ENCODE assay signal across 13 mouse cellular contexts in genomic region chr13:101757801-101758422, GRCm38 (mm10). TPM values are rescaled to one million over a fixed set of nuclear protein-coding genes. Genes with fewer than 3 reads are reported as not detected.
DNase-seq lines count a peak whose midpoint lies in the region; ATAC-seq and TF ChIP-seq lines count a peak whose summit lies in the region.
"Had no signal": no experiment of that assay in that cellular context is flagged by ENCODE, and none has a peak within 500 bp of the region (broad histone marks: within the 10 kb centered on the region; RNA-seq: fewer than 3 reads in every experiment).

No protein-coding gene starts in this region.

- no peak overlapping the region for H3K4me3 ChIP-seq in layer of hippocampus, adult 2 months
- no peak overlapping the region for H3K4me3 ChIP-seq in heart, embryonic 11.5 days (ENCODE audit: low read depth, low read length)
- H3K4me3 ChIP-seq in olfactory bulb, adult 2 months (ENCODE audit: insufficient read depth, low read depth, low read length) = no peak overlapping the region
- H3K4me3 ChIP-seq in intestine, postnatal 0 days (ENCODE audit: low read depth, low read length) = no peak overlapping the region
- H3K4me3 ChIP-seq: embryonic facial prominence, embryonic 15.5 days; lung, embryonic 15.5 days; neural tube, embryonic 15.5 days had no signal

- H3K27ac ChIP-seq in layer of hippocampus, adult 2 months = peak overlapping the region; percentile 23; the same call in 1 of the 2 replicates
- peak overlapping the region; percentile 7; the same call in 1 of the 2 replicates for H3K27ac ChIP-seq in heart, embryonic 11.5 days (ENCODE audit: low read depth, low read length)
- 0 out of 2 replicates have a peak overlapping the region, but pooled peaks have one; percentile 31 for H3K27ac ChIP-seq in olfactory bulb, adult 2 months (ENCODE audit: insufficient read depth, low read depth, low read length)
- no peak overlapping the region for H3K27ac ChIP-seq in intestine, postnatal 0 days (ENCODE audit: low read depth, low read length)
- H3K27ac ChIP-seq: embryonic facial prominence, embryonic 15.5 days; lung, embryonic 15.5 days; neural tube, embryonic 15.5 days had no signal

- H3K4me1 ChIP-seq in heart, embryonic 11.5 days (ENCODE audit: control insufficient read depth, insufficient read depth, low read length) = peaks cover 57% of the 10 kb centered on the region
- peaks cover 22% of the 10 kb centered on the region for H3K4me1 ChIP-seq in olfactory bulb, adult 2 months (ENCODE audit: control insufficient read depth, insufficient read depth, low read length)
- H3K4me1 ChIP-seq in intestine, postnatal 0 days (replicated peaks; ENCODE audit: control insufficient read depth, insufficient read depth, low read length) = peaks cover 25% of the 10 kb centered on the region

- DNase-seq in embryo, embryonic 10 days (ENCODE audit: low spot score) = peak; percentile 35
- DNase-seq in embryo, embryonic 11 days = no peak
- no peak for DNase-seq in layer of hippocampus, adult 2 months (ENCODE audit: low spot score in 2 of 2)
- no peak for DNase-seq in layer of hippocampus, adult 9-11 months
- DNase-seq in frontal cortex, postnatal 10 days (ENCODE audit: low spot score in 2 of 2) = no peak
- DNase-seq: left cerebral cortex, postnatal 4 days had no signal

- H3K27me3 ChIP-seq in heart, embryonic 11.5 days (ENCODE audit: control insufficient read depth, insufficient read depth, low read length) = no peaks in the 10 kb centered on the region
- 0 out of 2 replicates have a peak, but pooled peaks cover 2% of the 10 kb centered on the region for H3K27me3 ChIP-seq in intestine, postnatal 0 days (replicated peaks; ENCODE audit: control insufficient read depth, insufficient read depth, low read length)
- H3K27me3 ChIP-seq: embryonic facial prominence, embryonic 15.5 days; lung, embryonic 15.5 days; neural tube, embryonic 15.5 days had no signal

- no peaks in the 10 kb centered on the region; the same call in 1 of the 2 replicates for H3K36me3 ChIP-seq in heart, embryonic 11.5 days (ENCODE audit: control insufficient read depth, insufficient read depth, low read length)
- peaks cover 32% of the 10 kb centered on the region for H3K36me3 ChIP-seq in intestine, postnatal 0 days (ENCODE audit: control insufficient read depth, insufficient read depth)

- ATAC-seq in heart, embryonic 11.5 days (replicated peaks; ENCODE audit: insufficient number of reproducible peaks, low FRiP score, low TSS enrichment) = no peak; the same call in 1 of the 2 replicates
- no peak for ATAC-seq in intestine, postnatal 0 days
- ATAC-seq: midbrain, embryonic 16.5 days had no signal

- TF ChIP-seq POLR2A in olfactory bulb, adult 2 months (IDR thresholded peaks at IDR 0.05; ENCODE audit: insufficient read depth, low read depth, low read length) = no peak

- no peak overlapping the region for H3K9ac ChIP-seq in heart, embryonic 11.5 days (ENCODE audit: low read depth, low read length)
- H3K9ac ChIP-seq in intestine, postnatal 0 days (ENCODE audit: low read depth, low read length) = no peak overlapping the region
- H3K9ac ChIP-seq: embryonic facial prominence, embryonic 15.5 days; lung, embryonic 15.5 days; neural tube, embryonic 15.5 days had no signal

- TF ChIP-seq CTCF in layer of hippocampus, adult 2 months (conservative IDR thresholded peaks at IDR 0.05) = no peak
- TF ChIP-seq CTCF in olfactory bulb, adult 2 months (IDR thresholded peaks at IDR 0.05; ENCODE audit: insufficient read depth, low read depth, low read length) = no peak
- TF ChIP-seq CTCF in intestine, postnatal 0 days (IDR thresholded peaks at IDR 0.05; ENCODE audit: low read depth) = no peak

- 30% methylated on average over 22 of the region's 22 CpGs for WGBS in heart, embryonic 11.5 days (ENCODE audit: insufficient replicate concordance)
- WGBS in olfactory bulb, adult 2 months = 80% methylated on average over 22 of the region's 22 CpGs
- WGBS in intestine, postnatal 0 days = 71% methylated on average over 22 of the region's 22 CpGs

- peak overlapping the region; percentile 45 for H3K4me2 ChIP-seq in heart, embryonic 11.5 days
- no peak overlapping the region for H3K4me2 ChIP-seq in intestine, postnatal 0 days (replicated peaks; ENCODE audit: low read depth)
- H3K4me2 ChIP-seq: embryonic facial prominence, embryonic 15.5 days; lung, embryonic 15.5 days; neural tube, embryonic 15.5 days had no signal

- no peaks in the 10 kb centered on the region for H3K9me3 ChIP-seq in heart, embryonic 11.5 days (replicated peaks; ENCODE audit: control insufficient read depth, low read length)
- H3K9me3 ChIP-seq in intestine, postnatal 0 days (ENCODE audit: control insufficient read depth) = no peaks in the 10 kb centered on the region
- H3K9me3 ChIP-seq: embryonic facial prominence, embryonic 15.5 days; lung, embryonic 15.5 days; neural tube, embryonic 15.5 days had no signal

RNA-seq across cellular contexts. Expression of gene Pik3r1, which starts 10.1 kb away (rescaled TPM):
- total RNA-seq in layer of hippocampus, adult 2 months (2021) = 10 to 100 TPM; 79.8 to 80.8 TPM
- polyA plus RNA-seq in heart, embryonic 11.5 days (2014; fragmentation: Nextera tagmentation; extraction: Ambion mirVana) = 11.5 and 16.6 TPM in 2 replicates
- 139 TPM in 1 of 2 replicates, not detected in the other for polyA plus RNA-seq in olfactory bulb, adult 2 months (2012; ENCODE audit: insufficient read depth, insufficient read length, low replicate concordance, missing spikeins)
- 14.7 and 17.5 TPM in 2 replicates for polyA plus RNA-seq in intestine, postnatal 0 days (2015; fragmentation: Nextera tagmentation; extraction: Ambion mirVana)
